Mouse (Mus musculus): ENCODE data around the gene Med27. TPM values are rescaled to one million over a fixed set of nuclear protein-coding genes. Genes with fewer than 3 reads are reported as not detected.
A peak's percentile ranks its signal among the peaks of the same experiment; 100 is the strongest.

Gene Med27
- polyA plus RNA-seq, 1 experiment from 2014 or later = 13.0 TPM

- Histone ChIP-seq H3K9ac (replicated peaks) (no peak overlapping the region), H3K4me1 (ENCODE audit: insufficient read depth) (no peaks in the 10 kb centered on the region), H3K36me3 (replicated peaks; ENCODE audit: insufficient read depth, low read length) (no peaks in the 10 kb centered on the region), H3K9me3 (ENCODE audit: low read length) (no peaks in the 10 kb centered on the region), H3K4me3 (ENCODE audit: low read depth, low read length) (no peak overlapping the region), H3K4me2 (ENCODE audit: low read depth, low read length) (no peak overlapping the region), H3K27me3 (ENCODE audit: insufficient read depth, low read length) (no peaks in the 10 kb centered on the region), H3K27ac (ENCODE audit: low read depth) (no peak overlapping the region)
- TF ChIP-seq EP300 (IDR thresholded peaks at IDR 0.05; ENCODE audit: low read depth) = no peak
- TF ChIP-seq CTCF (IDR thresholded peaks at IDR 0.05; ENCODE audit: low read depth) = no peak
- ATAC-seq = no peak
- WGBS (ENCODE audit: insufficient replicate concordance) = 57% methylated on average over 2 of the region's 2 CpGs
- no peak for DNase-seq
Measured at GRCm38 (mm10) chr2:29473907-29474306, 127.3 kb downstream of the Med27 start.

GRCm38 (mm10) chr2:29476702-29477101 lies 130.1 kb downstream of the Med27 start:
- no peak for DNase-seq
- ATAC-seq = no peak
- Histone ChIP-seq H3K36me3 (replicated peaks; ENCODE audit: insufficient read depth, low read length) (no peaks in the 10 kb centered on the region), H3K4me3 (ENCODE audit: low read depth, low read length) (no peak overlapping the region), H3K4me2 (ENCODE audit: low read depth, low read length) (no peak overlapping the region), H3K27me3 (ENCODE audit: insufficient read depth, low read length) (no peaks in the 10 kb centered on the region), H3K27ac (ENCODE audit: low read depth) (no peak overlapping the region), H3K9me3 (ENCODE audit: low read length) (no peaks in the 10 kb centered on the region), H3K4me1 (ENCODE audit: insufficient read depth) (no peaks in the 10 kb centered on the region), H3K9ac (replicated peaks) (no peak overlapping the region)
- TF ChIP-seq CTCF (IDR thresholded peaks at IDR 0.05; ENCODE audit: low read depth) (peak; percentile 33), EP300 (IDR thresholded peaks at IDR 0.05; ENCODE audit: low read depth) (no peak)
- WGBS (ENCODE audit: insufficient replicate concordance) = 77% methylated on average over 1 of the region's 1 CpGs

DNA sequence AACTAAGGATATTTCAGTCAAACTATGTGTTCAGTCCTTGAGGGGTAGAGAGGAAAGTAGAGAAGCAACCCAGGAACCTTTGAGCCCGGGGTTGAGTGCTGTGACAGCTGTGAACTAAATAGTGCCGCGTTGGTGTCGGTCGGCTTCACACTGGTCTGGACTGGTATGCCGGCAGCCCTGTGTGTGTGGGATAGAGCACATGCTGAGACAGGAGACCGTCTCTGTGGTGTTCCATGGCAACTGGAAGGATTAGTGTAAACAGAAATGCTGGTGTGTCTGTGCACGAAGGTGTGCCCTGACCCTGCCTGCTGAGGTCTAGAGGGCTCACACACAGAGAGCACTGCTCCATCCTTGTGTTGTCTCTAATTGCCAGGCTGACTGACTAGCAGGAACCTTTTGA lies 135.2 kb downstream of the Med27 start:
- Histone ChIP-seq H3K36me3 (replicated peaks; ENCODE audit: insufficient read depth, low read length) (no peaks in the 10 kb centered on the region), H3K9ac (replicated peaks) (no peak overlapping the region), H3K4me1 (ENCODE audit: insufficient read depth) (no peaks in the 10 kb centered on the region), H3K4me2 (ENCODE audit: low read depth, low read length) (no peak overlapping the region), H3K4me3 (ENCODE audit: low read depth, low read length) (no peak overlapping the region), H3K27ac (ENCODE audit: low read depth) (no peak overlapping the region), H3K27me3 (ENCODE audit: insufficient read depth, low read length) (no peaks in the 10 kb centered on the region), H3K9me3 (ENCODE audit: low read length) (no peaks in the 10 kb centered on the region)
- TF ChIP-seq CTCF (IDR thresholded peaks at IDR 0.05; ENCODE audit: low read depth) (no peak), EP300 (IDR thresholded peaks at IDR 0.05; ENCODE audit: low read depth) (no peak)
- ATAC-seq = no peak
- no peak for DNase-seq
- WGBS (ENCODE audit: insufficient replicate concordance) = 82% methylated on average over 8 of the region's 8 CpGs

- no peak for DNase-seq
- H3K4me1 ChIP-seq (ENCODE audit: insufficient read depth) = no peaks in the 10 kb centered on the region
- H3K9ac ChIP-seq (replicated peaks) = no peak overlapping the region
- H3K4me2 ChIP-seq (ENCODE audit: low read depth, low read length) = no peak overlapping the region
- no peaks in the 10 kb centered on the region for H3K9me3 ChIP-seq (ENCODE audit: low read length)
- no peaks in the 10 kb centered on the region for H3K36me3 ChIP-seq (replicated peaks; ENCODE audit: insufficient read depth, low read length)
- H3K27ac ChIP-seq (ENCODE audit: low read depth) = no peak overlapping the region
- no peaks in the 10 kb centered on the region for H3K27me3 ChIP-seq (ENCODE audit: insufficient read depth, low read length)
- no peak for TF ChIP-seq CTCF (IDR thresholded peaks at IDR 0.05; ENCODE audit: low read depth)
- no peak for TF ChIP-seq EP300 (IDR thresholded peaks at IDR 0.05; ENCODE audit: low read depth)
- H3K4me3 ChIP-seq (ENCODE audit: low read depth, low read length) = no peak overlapping the region
- no peak for ATAC-seq
- WGBS (ENCODE audit: insufficient replicate concordance) = 70% methylated on average over 9 of the region's 9 CpGs
Measured at GRCm38 (mm10) chr2:29482979-29483718, 136.5 kb downstream of the Med27 start.

DNA sequence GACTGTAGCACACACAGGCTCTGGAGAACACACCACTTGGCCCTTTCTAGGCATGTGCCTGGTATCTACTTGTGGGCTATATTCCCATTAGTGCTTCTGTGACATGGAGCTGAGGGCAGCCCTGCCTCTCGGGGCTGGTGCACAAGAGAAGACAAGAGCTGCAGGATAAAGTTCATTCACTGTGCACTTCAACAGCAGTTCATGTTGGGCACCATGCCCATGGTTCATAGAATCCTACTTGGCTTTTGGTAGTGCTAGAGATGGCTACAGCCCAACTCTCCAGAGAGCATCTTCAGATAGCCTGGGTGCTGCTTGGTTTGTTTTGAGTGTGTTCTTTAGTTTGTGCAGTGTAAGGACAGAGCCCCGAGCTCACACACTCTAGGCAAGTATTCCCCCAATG lies 138.9 kb downstream of the Med27 start:
- H3K4me1 ChIP-seq (ENCODE audit: insufficient read depth) = no peaks in the 10 kb centered on the region
- no peak overlapping the region for H3K4me3 ChIP-seq (ENCODE audit: low read depth, low read length)
- TF ChIP-seq CTCF (IDR thresholded peaks at IDR 0.05; ENCODE audit: low read depth) (no peak), EP300 (IDR thresholded peaks at IDR 0.05; ENCODE audit: low read depth) (no peak)
- no peaks in the 10 kb centered on the region for H3K27me3 ChIP-seq (ENCODE audit: insufficient read depth, low read length)
- 76% methylated on average over 2 of the region's 2 CpGs for WGBS (ENCODE audit: insufficient replicate concordance)
- H3K4me2 ChIP-seq (ENCODE audit: low read depth, low read length) = no peak overlapping the region
- no peak overlapping the region for H3K27ac ChIP-seq (ENCODE audit: low read depth)
- no peak for DNase-seq
- H3K36me3 ChIP-seq (replicated peaks; ENCODE audit: insufficient read depth, low read length) = no peaks in the 10 kb centered on the region
- no peak overlapping the region for H3K9ac ChIP-seq (replicated peaks)
- no peaks in the 10 kb centered on the region for H3K9me3 ChIP-seq (ENCODE audit: low read length)
- ATAC-seq = no peak

GRCm38 (mm10) chr2:29486491-29486890 lies 139.9 kb downstream of the Med27 start:
- H3K36me3 ChIP-seq (replicated peaks; ENCODE audit: insufficient read depth, low read length) = no peaks in the 10 kb centered on the region

More at GRCm38 (mm10) chr2:29486491-29486890, 139.9 kb downstream of the Med27 start:
- no peak for TF ChIP-seq EP300 (IDR thresholded peaks at IDR 0.05; ENCODE audit: low read depth)
- TF ChIP-seq CTCF (IDR thresholded peaks at IDR 0.05; ENCODE audit: low read depth) = no peak
- no peak for DNase-seq
- no peak for ATAC-seq
- Histone ChIP-seq H3K4me2 (ENCODE audit: low read depth, low read length) (no peak overlapping the region), H3K4me1 (ENCODE audit: insufficient read depth) (no peaks in the 10 kb centered on the region), H3K27ac (ENCODE audit: low read depth) (no peak overlapping the region), H3K9me3 (ENCODE audit: low read length) (no peaks in the 10 kb centered on the region), H3K9ac (replicated peaks) (no peak overlapping the region), H3K27me3 (ENCODE audit: insufficient read depth, low read length) (no peaks in the 10 kb centered on the region), H3K4me3 (ENCODE audit: low read depth, low read length) (no peak overlapping the region)
- 78% methylated on average over 7 of the region's 7 CpGs for WGBS (ENCODE audit: insufficient replicate concordance)
